Mouse (Mus musculus) CH12.LX (cell line): Measurements from ENCODE around the gene Ttll5.
A peak's percentile ranks its signal among the peaks of the same experiment; 100 is the strongest.

ENCODE experiments used
- CTCF ChIP-seq, 2 experiments: IDR thresholded peaks in 1 of 2; conservative IDR thresholded peaks in 1 of 2; 2 replicates each; pipeline ENCODE4 v1.5.1; 2011 to 2012; ENCODE audit warnings: low read depth in 2 of 2, low read length in 2 of 2, improper control_type of control experiment in 1 of 2, inconsistent platforms in 1 of 2, mild to moderate bottlenecking in 1 of 2, moderate library complexity in 1 of 2
- ETS1 ChIP-seq: conservative IDR thresholded peaks from 2 replicates; pipeline ENCODE4 v1.6.1; 2012; ENCODE audit warnings: low read depth, mild to moderate bottlenecking, inconsistent platforms, low read length, improper control_type of control experiment, moderate library complexity
- HCFC1 ChIP-seq: IDR thresholded peaks from 2 replicates; pipeline ENCODE4 v1.6.1; 2012; ENCODE audit warnings: low read depth, mild to moderate bottlenecking, inconsistent platforms, low read length, improper control_type of control experiment
- JUN ChIP-seq: IDR thresholded peaks from 2 replicates; pipeline ENCODE4 v1.6.1; 2011; ENCODE audit warnings: low read depth, mild to moderate bottlenecking, low read length, improper control_type of control experiment, moderate library complexity; ENCODE audit not compliant: insufficient read depth
- MAZ ChIP-seq: IDR thresholded peaks from 2 replicates; pipeline ENCODE4 v1.6.1; 2012; ENCODE audit warnings: low read depth, mild to moderate bottlenecking, inconsistent platforms, low read length, improper control_type of control experiment, moderate library complexity
- MXI1 ChIP-seq: IDR thresholded peaks from 2 replicates; pipeline ENCODE4 v1.6.1; 2011; ENCODE audit warnings: mild to moderate bottlenecking, low read depth, low read length, improper control_type of control experiment
- SIN3A ChIP-seq: IDR thresholded peaks from 2 replicates; pipeline ENCODE4 v1.6.1; 2012; ENCODE audit warnings: low read length, improper control_type of control experiment, inconsistent platforms
- SMC3 ChIP-seq: IDR thresholded peaks from 2 replicates; pipeline ENCODE4 v1.6.1; 2011; ENCODE audit warnings: low read depth, low read length, improper control_type of control experiment
- USF1 ChIP-seq: IDR thresholded peaks from 2 replicates; pipeline ENCODE4 v1.6.1; 2014; ENCODE audit warnings: low read depth, mild to moderate bottlenecking, inconsistent platforms, low read length, improper control_type of control experiment
- ZNF384 ChIP-seq: IDR thresholded peaks from 2 replicates; pipeline ENCODE4 v1.6.1; 2012; ENCODE audit warnings: low read depth, low read length, improper control_type of control experiment, inconsistent platforms

GRCm38 (mm10) chr12:86076321-86076901, 252.0 kb downstream of the Ttll5 start:
- TF ChIP-seq HCFC1 (no peak), ETS1 (no peak), SIN3A (no peak), ZNF384 (no peak), CTCF (conservative IDR thresholded peaks at IDR 0.05 in 1 of 2, IDR thresholded peaks at IDR 0.05 in 1 of 2; ENCODE audit: low read depth in 2 of 2, low read length in 2 of 2) (peak in 1 of 2 experiments; percentile 50; a peak in 2 of 4 replicates), SMC3 (peak; percentile 46), USF1 (no peak), JUN (no peak), MXI1 (no peak), MAZ (no peak)
